Mouse (Mus musculus) WW6 (cell line): ENCODE results near the gene Eef1a2.

Experiments
- DNase-seq: peaks from one replicate; pipeline ENCODE4 v3.0.0-alpha.2; 2013; ENCODE audit warnings: low read depth, low spot score

Eef1a2 gene

DNA sequence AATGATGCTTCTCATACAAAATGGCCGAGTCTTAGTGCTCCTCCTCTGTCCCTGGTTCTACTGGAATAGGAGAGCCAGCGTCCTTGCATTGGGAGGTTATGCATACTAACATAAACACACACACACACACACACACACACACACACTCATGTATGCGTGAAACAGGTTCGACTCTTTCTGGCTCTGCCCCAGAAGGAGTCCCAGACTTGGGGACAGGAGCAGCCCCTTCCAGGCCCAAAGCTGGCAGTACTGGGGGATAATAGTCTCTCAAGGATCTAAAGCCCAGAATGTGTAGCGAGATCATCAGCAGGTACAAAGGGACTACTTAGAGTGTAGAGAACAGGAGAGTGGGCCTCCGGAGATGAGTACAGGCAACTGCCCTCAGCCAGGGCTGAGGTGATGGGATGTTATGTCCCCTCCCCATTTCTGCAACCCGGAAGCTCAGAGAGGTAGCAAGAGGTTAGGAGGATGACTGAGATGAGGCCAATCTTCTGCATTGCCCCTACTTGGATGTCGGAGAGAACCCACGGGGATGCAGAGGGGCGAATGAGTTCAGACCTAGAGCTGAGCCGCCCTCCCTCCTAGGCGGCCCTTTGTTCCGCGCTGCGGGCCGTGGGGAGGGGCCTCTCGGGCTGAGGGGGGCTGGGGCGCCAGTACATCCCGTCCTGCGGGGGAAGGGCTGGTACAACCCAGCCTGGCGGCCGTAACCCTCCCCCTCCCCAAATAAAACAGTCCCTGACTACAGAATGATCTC, 22.8 kb downstream of the Eef1a2 start:
- no peak for DNase-seq

DNA sequence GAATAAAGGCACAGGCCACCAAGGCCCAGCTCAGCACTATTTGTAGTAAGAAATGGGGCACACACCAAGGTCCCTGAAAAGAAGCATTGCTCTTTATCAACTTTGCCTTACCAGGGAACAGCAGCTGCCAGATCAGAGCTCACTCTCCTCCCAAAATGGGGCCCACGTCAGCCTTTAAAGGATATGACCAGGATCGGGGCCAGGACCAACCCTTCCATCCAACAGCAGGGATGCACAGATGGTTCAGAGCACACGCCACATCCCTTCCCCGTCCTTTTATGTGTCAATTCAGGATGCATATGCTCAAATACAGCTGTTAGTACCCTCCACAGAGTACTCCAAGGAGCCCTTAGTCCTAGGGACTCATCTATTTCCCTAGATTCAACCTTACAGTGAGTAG, 26.6 kb downstream of the Eef1a2 start:
- DNase-seq: no peak

DNA sequence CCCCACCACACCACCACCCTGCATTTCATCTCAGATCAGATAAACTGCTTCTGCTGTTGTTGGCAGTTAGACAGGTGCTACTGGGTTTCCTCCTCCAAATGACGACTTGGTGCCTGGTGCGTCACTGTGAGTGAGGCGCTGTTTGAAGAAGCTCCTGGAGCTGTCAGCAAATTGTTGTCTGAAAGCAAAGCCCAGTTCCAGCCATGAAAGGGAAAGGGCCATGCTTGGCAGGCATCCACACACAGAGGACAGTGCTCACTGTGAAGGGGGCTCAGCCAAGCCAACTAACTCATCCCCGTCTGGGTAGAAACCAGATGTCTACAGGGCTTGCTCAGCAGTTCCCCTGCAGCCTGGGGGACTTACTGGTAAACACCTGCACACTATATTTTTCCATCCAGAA, 27.9 kb downstream of the Eef1a2 start:
- DNase-seq: no peak

- DNase-seq: no peak
Observed at GRCm38 (mm10) chr2:181127786-181128185, 29.0 kb downstream of the Eef1a2 start.

GRCm38 (mm10) chr2:181125726-181126455, 30.9 kb downstream of the Eef1a2 start:
- DNase-seq: no peak

- DNase-seq: no peak
Observed at GRCm38 (mm10) chr2:181122642-181123041, 34.2 kb downstream of the Eef1a2 start.

DNA sequence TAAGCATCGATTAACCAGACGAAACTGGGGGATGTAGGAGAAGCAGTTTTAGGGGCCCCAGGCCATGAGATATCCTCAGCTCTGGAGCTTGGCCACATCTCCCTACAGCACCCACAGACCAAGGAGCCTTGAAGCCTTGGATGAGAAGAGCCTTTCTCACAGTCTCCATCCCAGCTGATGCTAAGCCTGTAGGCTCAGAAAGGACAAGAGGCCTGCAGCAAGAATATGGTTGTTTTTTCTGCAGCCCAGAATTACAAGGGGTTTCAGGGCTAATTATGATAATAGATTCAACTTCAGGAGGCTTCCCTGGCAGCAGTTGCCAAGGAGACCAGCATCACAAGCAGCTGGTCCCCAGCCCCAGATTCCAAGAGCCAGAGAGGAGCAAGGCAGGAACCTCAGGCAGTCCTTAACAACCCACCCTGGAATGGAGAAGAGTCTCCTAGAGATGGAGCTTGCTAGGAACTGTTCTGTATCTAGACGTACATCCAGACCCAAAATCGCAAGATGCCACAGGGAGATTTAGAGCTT, 35.8 kb downstream of the Eef1a2 start:
- DNase-seq: no peak

GRCm38 (mm10) chr2:181119952-181120351, 36.9 kb downstream of the Eef1a2 start:
- DNase-seq: no peak

- no peak for DNase-seq
Observed at GRCm38 (mm10) chr2:181116436-181116835, 40.4 kb downstream of the Eef1a2 start.

DNA sequence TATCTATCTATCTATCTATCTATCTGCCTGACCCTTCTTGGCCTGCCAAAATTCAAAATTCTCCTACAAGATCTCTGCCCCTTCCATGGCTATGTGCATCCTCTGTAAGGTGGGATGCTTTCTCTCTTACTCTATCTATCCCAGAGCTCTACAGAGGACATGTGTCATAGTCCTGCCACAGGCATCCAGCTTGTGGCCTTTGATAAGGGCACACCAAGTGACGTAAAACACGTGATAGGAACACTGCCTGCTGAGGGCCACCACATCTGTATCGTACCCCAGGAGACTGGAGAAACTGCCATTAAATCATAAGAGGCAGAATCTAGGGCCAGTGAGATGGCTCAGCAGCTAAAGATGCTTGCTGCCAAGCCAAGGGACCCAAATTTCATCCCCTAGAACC, 41.4 kb downstream of the Eef1a2 start:
- no peak for DNase-seq

- no peak for DNase-seq
Observed at GRCm38 (mm10) chr2:181113762-181114361, 43.0 kb downstream of the Eef1a2 start.

DNA sequence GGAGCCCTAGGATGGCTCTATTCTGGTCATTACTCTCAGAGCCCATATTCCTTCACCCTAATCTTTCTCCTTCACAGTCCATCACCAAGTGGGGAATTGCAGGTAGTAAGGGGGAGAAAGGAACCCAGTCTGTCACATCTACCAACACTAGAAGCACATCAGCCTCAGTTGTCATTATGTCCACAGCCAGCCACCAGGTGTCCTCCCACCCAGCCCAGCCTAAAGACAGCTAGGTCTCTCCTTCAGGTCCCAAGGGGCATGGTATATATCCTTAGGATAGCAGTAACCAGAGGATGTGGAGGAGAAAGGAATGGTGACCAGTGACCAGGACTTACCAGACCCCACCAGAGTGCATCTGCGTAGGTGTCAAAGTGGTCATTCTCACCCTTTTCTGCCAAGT, 45.1 kb downstream of the Eef1a2 start:
- no peak for DNase-seq

DNA sequence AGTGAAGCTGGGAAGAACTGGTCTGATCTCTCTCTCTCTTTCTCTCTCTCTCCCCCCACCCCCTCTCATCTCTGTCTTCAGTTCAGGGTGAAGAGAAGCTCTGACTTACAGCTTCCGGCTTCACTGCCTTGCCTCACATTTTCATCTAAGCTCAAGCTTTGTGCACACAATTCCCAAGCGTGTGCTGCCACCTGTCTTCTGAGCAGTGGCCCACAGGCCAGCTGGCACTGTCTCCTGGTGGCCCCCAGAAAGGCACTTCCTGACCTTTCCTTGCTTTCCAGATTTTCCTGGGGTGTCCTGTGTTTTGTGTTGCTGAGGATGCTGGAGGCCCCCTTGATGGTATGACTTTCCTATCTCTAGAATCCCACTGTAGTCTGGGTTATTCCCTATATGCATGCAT, 52.7 kb downstream of the Eef1a2 start:
- DNase-seq: no peak

DNA sequence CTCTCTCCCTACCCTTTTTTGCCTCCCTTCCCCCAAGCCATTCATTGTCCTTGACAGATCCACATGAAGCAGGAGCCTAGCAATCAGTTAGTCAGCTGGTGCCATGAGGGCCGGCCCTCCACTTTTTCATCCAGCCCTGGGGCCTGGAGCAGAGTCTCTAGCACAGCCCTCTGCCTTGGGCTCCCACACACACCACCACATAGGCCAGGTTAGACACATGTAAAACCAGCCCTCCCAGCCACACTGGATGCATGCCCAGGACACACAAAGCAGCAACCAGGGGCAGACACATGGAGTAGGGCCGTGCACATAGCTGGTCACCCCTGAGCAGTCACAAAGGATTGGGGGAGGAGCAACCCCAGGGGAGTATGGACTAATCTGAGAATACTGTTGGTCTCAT, 54.7 kb downstream of the Eef1a2 start:
- no peak for DNase-seq

GRCm38 (mm10) chr2:181101626-181102025, 55.2 kb downstream of the Eef1a2 start:
- DNase-seq: no peak

- DNase-seq: no peak
Observed at GRCm38 (mm10) chr2:181100087-181100486, 56.7 kb downstream of the Eef1a2 start.
